Mouse (Mus musculus) CH12.LX (cell line): Measurements from ENCODE around the gene 2410004B18Rik.

Experiments
- CHD1 ChIP-seq: IDR thresholded peaks from 2 replicates; pipeline ENCODE4 v1.6.1; 2012; ENCODE audit warnings: low read depth, low read length, improper control_type of control experiment, inconsistent platforms
- CTCF ChIP-seq, 2 experiments: IDR thresholded peaks in 1 of 2; conservative IDR thresholded peaks in 1 of 2; 2 replicates each; pipeline ENCODE4 v1.5.1; 2011 to 2012; ENCODE audit warnings: low read depth in 2 of 2, low read length in 2 of 2, improper control_type of control experiment in 1 of 2, inconsistent platforms in 1 of 2, mild to moderate bottlenecking in 1 of 2, moderate library complexity in 1 of 2
- ELF1 ChIP-seq: IDR thresholded peaks from 2 replicates; pipeline ENCODE4 v1.6.1; 2014; ENCODE audit warnings: low read depth, mild to moderate bottlenecking, inconsistent platforms, low read length, improper control_type of control experiment
- EP300 ChIP-seq: IDR thresholded peaks from 2 replicates; pipeline ENCODE4 v1.6.1; 2011; ENCODE audit warnings: low read length, improper control_type of control experiment
- MAFK ChIP-seq: IDR thresholded peaks from 2 replicates; pipeline ENCODE4 v1.6.1; 2011; ENCODE audit warnings: low read length, improper control_type of control experiment; ENCODE audit not compliant: insufficient replicate concordance
- MYC ChIP-seq: IDR thresholded peaks from 2 replicates; pipeline ENCODE4 v1.6.1; 2011; ENCODE audit warnings: low read depth, mild to moderate bottlenecking, improper control_type of control experiment, low read length
- NELFE ChIP-seq: IDR thresholded peaks from 2 replicates; pipeline ENCODE4 v1.6.1; 2011; ENCODE audit warnings: low read depth, low read length, improper control_type of control experiment
- POLR2A ChIP-seq: IDR thresholded peaks from 2 replicates; pipeline ENCODE4 v1.6.1; 2011; ENCODE audit warnings: low read depth, mild to moderate bottlenecking, improper control_type of control experiment, low read length
- RCOR1 ChIP-seq: conservative IDR thresholded peaks from 2 replicates; pipeline ENCODE4 v1.6.1; 2012; ENCODE audit warnings: low read depth, mild to moderate bottlenecking, inconsistent platforms, low read length, improper control_type of control experiment
- USF1 ChIP-seq: IDR thresholded peaks from 2 replicates; pipeline ENCODE4 v1.6.1; 2014; ENCODE audit warnings: low read depth, mild to moderate bottlenecking, inconsistent platforms, low read length, improper control_type of control experiment

- TF ChIP-seq MYC (no peak), MAFK (no peak), CHD1 (no peak), USF1 (no peak), ELF1 (no peak), EP300 (no peak), NELFE (no peak), CTCF (conservative IDR thresholded peaks at IDR 0.05 in 1 of 2, IDR thresholded peaks at IDR 0.05 in 1 of 2; ENCODE audit: low read depth in 2 of 2, low read length in 2 of 2) (no peak), POLR2A (no peak), RCOR1 (no peak)
Observed at GRCm38 (mm10) chr3:145986317-145987001, 48.6 kb downstream of the 2410004B18Rik start.
